Mouse (Mus musculus): ENCODE results near the gene Gm5485. TPM values are rescaled to one million over a fixed set of nuclear protein-coding genes. Genes with fewer than 3 reads are reported as not detected.

Gm5485 gene
- polyA plus RNA-seq, 1 experiment from 2014 or later = not detected

GRCm38 (mm10) chr16:48409580-48409979 is 2.6 kb downstream of the Gm5485 start:
- Histone ChIP-seq H3K27me3 (no peaks in the 10 kb centered on the region), H3K9me3 (no peaks in the 10 kb centered on the region), H3K9ac (replicated peaks) (no peak overlapping the region), H3K36me3 (no peaks in the 10 kb centered on the region), H3K4me3 (no peak overlapping the region), H3K27ac (replicated peaks) (no peak overlapping the region), H3K4me1 (no peaks in the 10 kb centered on the region), H3K4me2 (replicated peaks) (no peak overlapping the region)
- 81% methylated on average over 7 of the region's 7 CpGs for WGBS
- ATAC-seq (ENCODE audit: low FRiP score, low read depth) = no peak

GRCm38 (mm10) chr16:48405674-48406403 is 6.4 kb downstream of the Gm5485 start:
- Histone ChIP-seq H3K27me3 (no peaks in the 10 kb centered on the region), H3K4me1 (no peaks in the 10 kb centered on the region), H3K9me3 (no peaks in the 10 kb centered on the region), H3K4me2 (replicated peaks) (no peak overlapping the region), H3K27ac (replicated peaks) (no peak overlapping the region), H3K4me3 (no peak overlapping the region), H3K9ac (replicated peaks) (no peak overlapping the region), H3K36me3 (no peaks in the 10 kb centered on the region)
- WGBS = 49% methylated on average over 10 of the region's 10 CpGs
- ATAC-seq (ENCODE audit: low FRiP score, low read depth) = no peak

- Histone ChIP-seq H3K27me3 (no peaks in the 10 kb centered on the region), H3K9ac (replicated peaks) (no peak overlapping the region), H3K4me3 (no peak overlapping the region), H3K4me1 (no peaks in the 10 kb centered on the region), H3K27ac (replicated peaks) (no peak overlapping the region), H3K4me2 (replicated peaks) (no peak overlapping the region), H3K36me3 (no peaks in the 10 kb centered on the region), H3K9me3 (no peaks in the 10 kb centered on the region)
- no peak for ATAC-seq (ENCODE audit: low FRiP score, low read depth)
Observed at GRCm38 (mm10) chr16:48404009-48404408, 8.2 kb downstream of the Gm5485 start.

- ATAC-seq (ENCODE audit: low FRiP score, low read depth) = no peak
- Histone ChIP-seq H3K9ac (replicated peaks) (no peak overlapping the region), H3K4me1 (no peaks in the 10 kb centered on the region), H3K4me3 (no peak overlapping the region), H3K36me3 (no peaks in the 10 kb centered on the region), H3K27me3 (no peaks in the 10 kb centered on the region), H3K27ac (replicated peaks) (no peak overlapping the region), H3K4me2 (replicated peaks) (no peak overlapping the region), H3K9me3 (no peaks in the 10 kb centered on the region)
- WGBS = 92% methylated on average over 3 of the region's 3 CpGs
Observed at GRCm38 (mm10) chr16:48403423-48403822, 8.8 kb downstream of the Gm5485 start.

- no peak overlapping the region for H3K9ac ChIP-seq (replicated peaks)
- H3K4me1 ChIP-seq = no peaks in the 10 kb centered on the region
- whole genome bisulfite sequencing = 80% methylated on average over 4 of the region's 4 CpGs
- H3K27me3 ChIP-seq = no peaks in the 10 kb centered on the region
- H3K27ac ChIP-seq (replicated peaks) = no peak overlapping the region
- no peak overlapping the region for H3K4me3 ChIP-seq
- H3K4me2 ChIP-seq (replicated peaks) = no peak overlapping the region
- ATAC-seq (ENCODE audit: low FRiP score, low read depth) = no peak
- H3K9me3 ChIP-seq = no peaks in the 10 kb centered on the region
- no peaks in the 10 kb centered on the region for H3K36me3 ChIP-seq
Observed at GRCm38 (mm10) chr16:48402963-48403362, 9.3 kb downstream of the Gm5485 start.

- H3K27me3 ChIP-seq = no peaks in the 10 kb centered on the region
- no peaks in the 10 kb centered on the region for H3K4me1 ChIP-seq
- 94% methylated on average over 2 of the region's 2 CpGs for WGBS
- no peak overlapping the region for H3K9ac ChIP-seq (replicated peaks)
- no peak overlapping the region for H3K4me3 ChIP-seq
- H3K27ac ChIP-seq (replicated peaks) = no peak overlapping the region
- H3K4me2 ChIP-seq (replicated peaks) = no peak overlapping the region
- no peak for ATAC-seq (ENCODE audit: low FRiP score, low read depth)
- no peaks in the 10 kb centered on the region for H3K36me3 ChIP-seq
- no peaks in the 10 kb centered on the region for H3K9me3 ChIP-seq
Observed at GRCm38 (mm10) chr16:48395278-48395677, 16.9 kb downstream of the Gm5485 start.

- Histone ChIP-seq H3K27ac (replicated peaks) (no peak overlapping the region), H3K27me3 (no peaks in the 10 kb centered on the region), H3K36me3 (no peaks in the 10 kb centered on the region), H3K9ac (replicated peaks) (no peak overlapping the region), H3K4me2 (replicated peaks) (no peak overlapping the region), H3K4me3 (no peak overlapping the region), H3K4me1 (no peaks in the 10 kb centered on the region), H3K9me3 (no peaks in the 10 kb centered on the region)
- no peak for ATAC-seq (ENCODE audit: low FRiP score, low read depth)
- 82% methylated on average over 2 of the region's 2 CpGs for whole genome bisulfite sequencing
Observed at GRCm38 (mm10) chr16:48386982-48387381, 25.2 kb downstream of the Gm5485 start.

- no peak for ATAC-seq (ENCODE audit: low FRiP score, low read depth)
- H3K27ac ChIP-seq (replicated peaks) = no peak overlapping the region
- no peaks in the 10 kb centered on the region for H3K36me3 ChIP-seq
- H3K4me3 ChIP-seq = no peak overlapping the region
- no peaks in the 10 kb centered on the region for H3K9me3 ChIP-seq
- no peaks in the 10 kb centered on the region for H3K27me3 ChIP-seq
- WGBS = 76% methylated on average over 2 of the region's 3 CpGs
- no peak overlapping the region for H3K4me2 ChIP-seq (replicated peaks)
- no peak overlapping the region for H3K9ac ChIP-seq (replicated peaks)
- H3K4me1 ChIP-seq = no peaks in the 10 kb centered on the region
Observed at GRCm38 (mm10) chr16:48383582-48384257, 28.5 kb downstream of the Gm5485 start.

- Histone ChIP-seq H3K36me3 (no peaks in the 10 kb centered on the region), H3K27ac (replicated peaks) (no peak overlapping the region), H3K4me2 (replicated peaks) (no peak overlapping the region), H3K4me3 (no peak overlapping the region), H3K9me3 (no peaks in the 10 kb centered on the region), H3K4me1 (no peaks in the 10 kb centered on the region), H3K9ac (replicated peaks) (no peak overlapping the region), H3K27me3 (no peaks in the 10 kb centered on the region)
- ATAC-seq (ENCODE audit: low FRiP score, low read depth) = no peak
- 83% methylated on average over 7 of the region's 7 CpGs for WGBS
Observed at GRCm38 (mm10) chr16:48373711-48374485, 38.3 kb downstream of the Gm5485 start.

- Histone ChIP-seq H3K27me3 (no peaks in the 10 kb centered on the region), H3K4me3 (no peak overlapping the region), H3K9ac (replicated peaks) (no peak overlapping the region), H3K9me3 (no peaks in the 10 kb centered on the region), H3K4me1 (no peaks in the 10 kb centered on the region), H3K4me2 (replicated peaks) (no peak overlapping the region), H3K27ac (replicated peaks) (no peak overlapping the region), H3K36me3 (no peaks in the 10 kb centered on the region)
- ATAC-seq (ENCODE audit: low FRiP score, low read depth) = no peak
- 73% methylated on average over 6 of the region's 6 CpGs for WGBS
Observed at GRCm38 (mm10) chr16:48372461-48372860, 39.8 kb downstream of the Gm5485 start.

GRCm38 (mm10) chr16:48368096-48368495 is 44.1 kb downstream of the Gm5485 start:
- Histone ChIP-seq H3K9ac (replicated peaks) (no peak overlapping the region), H3K4me2 (replicated peaks) (no peak overlapping the region), H3K4me1 (no peaks in the 10 kb centered on the region), H3K27me3 (no peaks in the 10 kb centered on the region), H3K36me3 (no peaks in the 10 kb centered on the region), H3K9me3 (no peaks in the 10 kb centered on the region), H3K27ac (replicated peaks) (no peak overlapping the region), H3K4me3 (no peak overlapping the region)
- ATAC-seq (ENCODE audit: low FRiP score, low read depth) = no peak
- 98% methylated on average over 2 of the region's 2 CpGs for WGBS

GRCm38 (mm10) chr16:48366801-48367200 is 45.4 kb downstream of the Gm5485 start:
- Histone ChIP-seq H3K36me3 (no peaks in the 10 kb centered on the region), H3K4me2 (replicated peaks) (no peak overlapping the region), H3K4me1 (no peaks in the 10 kb centered on the region), H3K27me3 (no peaks in the 10 kb centered on the region), H3K4me3 (no peak overlapping the region), H3K27ac (replicated peaks) (no peak overlapping the region), H3K9me3 (no peaks in the 10 kb centered on the region), H3K9ac (replicated peaks) (no peak overlapping the region)
- no peak for ATAC-seq (ENCODE audit: low FRiP score, low read depth)
- WGBS = 94% methylated on average over 5 of the region's 5 CpGs

Data from midbrain, embryonic 12.5 days (tissue).